Mouse (Mus musculus) megakaryocyte, embryonic 14.5 days (primary cell): Measurements from ENCODE around the gene Mst1.

Experiments
- FLI1 ChIP-seq: IDR thresholded peaks from 2 replicates; pipeline ENCODE4 v1.6.1; 2012; ENCODE audit warnings: low read length, inconsistent platforms, mixed read lengths
- GATA1 ChIP-seq: IDR thresholded peaks from 3 replicates; pipeline ENCODE4 v1.6.1; 2012; ENCODE audit warnings: mixed read lengths, low read length, inconsistent platforms, borderline replicate concordance

DNA sequence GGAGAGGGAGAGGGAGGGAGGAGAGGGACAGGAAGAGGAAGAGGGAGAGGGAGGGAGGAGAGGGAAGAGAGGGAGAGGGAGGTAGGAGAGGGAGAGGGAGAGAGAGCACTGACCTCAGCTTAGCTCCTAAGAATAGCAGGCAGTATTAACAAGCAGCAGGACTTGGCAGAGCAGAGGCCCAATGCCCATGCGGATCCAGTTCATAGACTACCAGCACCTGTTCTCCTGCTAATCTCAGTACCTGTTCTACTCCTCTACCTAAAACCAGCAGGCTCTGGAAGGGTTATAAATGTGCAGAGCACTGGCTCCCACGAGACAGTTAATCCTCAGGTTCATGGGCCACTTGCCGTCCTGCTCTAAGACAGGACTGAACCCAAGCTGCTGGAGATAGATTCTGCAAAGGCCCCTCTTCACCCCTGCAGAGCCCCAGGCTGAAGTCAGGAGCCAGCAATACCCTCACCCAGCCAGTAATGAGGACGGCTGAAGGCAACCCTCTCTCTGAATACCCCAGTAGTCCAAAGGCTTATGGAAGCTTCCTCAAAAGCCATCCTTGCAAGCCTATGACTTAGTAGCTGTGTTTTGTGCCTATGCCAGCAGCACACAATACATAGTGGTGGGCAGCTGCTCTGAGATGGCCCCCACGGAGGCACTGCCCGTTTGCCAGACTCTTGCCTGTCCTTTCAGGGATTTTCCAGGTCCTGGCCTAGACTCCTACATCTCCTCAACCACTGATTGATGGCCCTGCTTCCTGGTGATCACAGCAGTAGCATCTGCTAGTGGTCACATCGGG, 6.9 kb upstream of the Mst1 start:
- TF ChIP-seq GATA1 (no peak), FLI1 (no peak)
